Mouse (Mus musculus): ENCODE results near the gene 9430007A20Rik.
"Not testable (repeated sequence)": the region's sequence is repeated elsewhere in the genome, so short reads cannot be mapped to it uniquely, and the experiment has no call there.

Gene 9430007A20Rik

DNA sequence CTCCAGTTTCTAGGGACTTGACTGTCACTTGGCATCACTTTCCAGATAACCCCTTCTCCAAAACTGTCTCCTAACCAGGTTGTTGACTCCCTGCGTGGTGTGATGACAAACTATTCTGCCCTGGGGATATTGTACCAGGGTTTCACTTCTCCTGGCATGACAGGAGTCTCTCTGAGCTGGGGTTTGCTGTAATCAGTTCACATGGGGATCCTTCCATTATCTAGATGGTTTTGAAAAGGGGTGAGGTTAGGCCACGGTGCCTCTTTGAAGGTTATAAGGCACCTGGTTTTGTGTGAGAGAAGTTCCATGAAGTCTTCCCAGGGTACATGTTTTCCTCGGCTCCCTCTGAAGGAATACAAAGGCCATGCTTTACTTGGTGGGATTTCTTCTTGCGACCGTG lies at the start of gene 9430007A20Rik:
Gene 9430007A20Rik (plus strand): TSS at position 301 of the 400 bp plus-strand sequence.
- in situ Hi-C loops (cut with MboI), result no loop called here

DNA sequence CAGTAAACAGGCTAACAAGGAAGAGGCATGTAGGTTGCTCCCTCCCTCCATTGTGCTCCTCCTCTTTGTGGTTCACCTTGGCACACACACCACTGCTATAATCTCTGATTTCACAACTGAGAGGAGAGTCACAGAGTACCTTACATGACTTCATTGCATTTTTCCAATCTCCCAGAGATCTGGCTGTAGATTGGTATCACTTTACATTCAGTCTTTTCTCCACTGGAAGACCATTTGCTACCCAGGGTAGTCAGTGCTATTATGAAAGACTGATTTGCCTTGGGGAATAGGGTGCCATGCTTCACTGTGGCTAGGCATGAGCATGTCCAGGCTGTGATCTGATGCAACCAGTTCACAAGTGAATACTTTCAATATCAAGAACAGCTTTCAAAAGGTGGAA lies 26.3 kb upstream of the 9430007A20Rik start:
- in situ Hi-C loops (cut with MboI), result no loop called here

DNA sequence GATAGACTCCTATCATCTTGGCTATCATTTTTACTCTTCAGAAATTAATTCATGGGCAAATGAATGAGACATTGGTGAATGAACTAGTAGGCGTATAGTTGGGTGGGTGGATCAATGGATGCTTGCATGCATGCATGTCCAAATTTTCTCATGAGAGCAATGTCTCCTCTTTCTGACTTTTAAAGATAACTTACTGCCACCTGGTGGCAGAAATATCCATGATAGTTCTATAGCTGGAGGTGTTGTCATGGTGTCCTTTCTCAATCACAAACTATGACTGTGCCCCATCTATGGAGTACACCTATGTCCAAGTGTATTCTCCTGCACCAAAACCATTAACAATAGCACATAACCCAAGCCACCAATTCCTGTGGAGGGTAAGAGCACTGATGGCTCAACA lies 13.1 kb upstream of the 9430007A20Rik start:
- in situ Hi-C loops (cut with MboI), result no loop called here

DNA sequence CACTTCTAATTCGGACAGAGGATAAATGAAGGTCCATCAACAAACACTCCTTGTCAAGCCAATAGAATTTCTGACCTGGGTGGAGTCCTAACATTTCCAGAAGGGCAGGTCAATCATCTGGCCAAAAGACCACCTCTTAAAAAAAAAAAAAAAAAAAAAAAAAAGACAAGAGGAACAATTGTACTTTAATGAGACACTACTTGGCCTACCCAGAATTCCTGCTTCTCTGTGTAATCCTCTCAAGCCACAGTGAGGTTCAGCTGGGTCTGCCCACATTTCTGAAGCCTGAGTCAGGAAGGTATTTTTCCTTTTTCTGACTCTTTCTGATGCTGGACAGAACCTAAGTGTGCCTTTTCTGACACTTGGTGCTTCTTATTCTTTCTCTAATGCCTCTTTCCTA lies 25.1 kb downstream of the 9430007A20Rik start:
- in situ Hi-C loops (cut with MboI), result no loop called here

DNA sequence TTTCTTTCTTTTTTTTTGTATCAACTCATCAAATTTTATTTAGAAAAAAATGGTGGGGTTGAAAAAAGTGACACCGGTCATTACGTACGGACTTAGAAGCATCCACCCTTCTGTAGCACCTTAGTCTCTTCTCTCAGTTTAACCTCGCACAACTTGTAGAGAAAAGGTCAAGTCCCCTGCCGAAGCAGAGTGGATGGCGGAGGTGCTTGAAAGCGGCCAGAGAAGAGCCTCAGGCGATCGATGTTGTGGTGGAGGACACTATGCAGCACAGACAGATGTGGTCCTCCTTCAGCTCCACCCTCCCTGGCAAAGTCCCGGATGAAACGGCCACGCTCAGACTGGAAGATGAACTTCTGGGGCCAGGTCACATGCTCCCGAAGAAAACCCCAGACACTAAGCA lies 25.7 kb downstream of the 9430007A20Rik start:
- in situ Hi-C loops (cut with MboI), result not testable (repeated sequence)

DNA sequence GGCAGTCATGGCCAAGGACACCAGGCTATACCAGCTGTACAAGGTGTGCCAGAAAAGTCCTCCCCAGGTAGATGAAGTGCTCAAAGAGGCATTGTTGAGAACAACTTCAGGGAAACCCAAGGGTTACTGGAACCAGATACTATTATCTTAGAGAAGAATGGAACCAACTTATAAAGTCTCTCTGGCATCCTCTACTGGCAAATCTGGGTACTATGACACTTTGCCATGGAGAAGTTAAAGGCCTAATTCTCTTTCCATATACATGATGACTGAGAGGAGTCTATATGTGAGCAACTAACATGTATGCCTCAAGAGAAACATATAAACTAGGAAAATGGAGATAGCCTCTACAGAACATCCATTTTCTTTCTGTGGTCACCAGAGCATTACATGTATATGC lies 31.5 kb downstream of the 9430007A20Rik start:
- in situ Hi-C loops (cut with MboI), result no loop called here

DNA sequence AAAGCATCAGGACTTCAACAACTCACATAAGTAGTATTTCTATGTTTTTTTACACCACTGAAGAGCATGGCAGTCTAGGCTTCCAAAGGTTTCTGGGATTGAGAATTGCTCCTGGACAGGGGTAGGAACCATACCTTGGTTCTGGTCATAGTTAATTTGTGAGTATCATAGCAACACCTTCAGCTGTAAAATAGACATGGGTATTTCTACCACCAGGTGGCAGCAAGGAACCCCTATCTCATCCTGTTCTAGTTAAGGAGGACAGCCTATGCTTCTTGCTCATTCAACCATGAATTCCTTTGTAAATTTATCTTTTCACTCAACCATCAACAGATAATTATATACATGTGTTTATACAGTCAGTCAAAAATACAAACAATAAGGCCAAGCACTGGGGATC lies 40.2 kb downstream of the 9430007A20Rik start:
- in situ Hi-C loops (cut with MboI), result no loop called here

DNA sequence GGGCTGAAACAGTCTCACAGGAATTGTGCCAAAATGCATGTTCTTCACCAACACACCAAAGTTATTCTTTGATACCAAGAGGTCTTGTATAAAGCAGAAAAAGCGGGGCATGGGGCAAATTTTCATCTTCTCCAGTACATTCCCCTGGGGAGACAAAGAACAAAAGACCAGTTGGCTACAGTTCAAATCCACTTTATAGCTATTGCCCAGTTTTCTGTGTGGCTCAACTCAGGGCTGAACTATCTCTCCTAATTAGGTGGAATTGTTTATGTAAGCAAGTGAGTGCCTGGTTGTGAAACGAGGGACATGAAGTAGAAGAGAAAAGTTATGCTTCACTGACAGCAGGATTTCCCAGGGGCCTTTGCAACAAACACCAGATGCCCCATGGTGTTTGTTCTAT lies 41.6 kb downstream of the 9430007A20Rik start:
- in situ Hi-C loops (cut with MboI), result no loop called here

DNA sequence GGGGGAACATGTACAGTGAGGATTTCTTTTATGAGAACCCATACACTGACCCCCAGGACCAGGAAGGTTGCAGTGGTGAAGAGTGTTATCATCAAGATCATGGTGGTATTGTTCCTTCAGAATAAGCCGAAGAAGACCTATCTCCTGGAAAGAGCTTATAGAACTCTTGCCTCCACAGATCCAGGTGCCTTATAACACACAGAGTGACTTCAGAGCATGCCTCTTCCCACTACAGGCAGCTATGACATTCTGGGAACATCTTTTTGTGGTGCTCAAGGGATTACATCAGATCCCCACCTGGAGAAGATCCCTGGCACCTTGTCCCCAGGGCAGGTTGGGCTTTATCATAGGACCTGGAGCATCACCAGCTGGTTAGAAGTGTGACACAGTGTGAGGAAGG lies 45.4 kb downstream of the 9430007A20Rik start, which contains the start of gene Gm13124:
Gene Gm13124 (minus strand): TSS at position 101 of the 400 bp plus-strand sequence.
- in situ Hi-C loops (cut with MboI), result no loop called here

DNA sequence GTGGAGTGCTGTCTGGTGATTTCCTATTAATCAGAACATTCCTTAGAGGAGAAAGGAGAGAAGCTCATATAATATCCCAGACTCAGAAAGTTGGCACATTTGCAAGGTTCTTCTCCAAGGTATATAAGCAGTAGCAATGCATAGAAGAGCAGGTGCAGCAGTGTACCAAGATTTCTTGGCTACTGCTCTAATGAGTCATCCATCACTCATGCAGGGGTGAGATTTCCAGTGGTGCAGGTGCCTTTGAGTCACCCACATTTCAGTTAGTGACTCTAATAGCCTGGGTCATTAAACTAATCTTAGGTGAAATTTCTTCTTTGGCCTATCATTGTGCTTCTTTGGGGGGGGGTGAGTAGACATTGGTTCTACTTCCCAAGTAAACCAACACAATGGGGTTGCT lies 48.1 kb downstream of the 9430007A20Rik start:
- in situ Hi-C loops (cut with MboI), result no loop called here

Data from mature B cell (primary cell).